Mouse (Mus musculus): ENCODE data around the gene Anxa2. TPM values are rescaled to one million over a fixed set of nuclear protein-coding genes. Genes with fewer than 3 reads are reported as not detected.

Gene Anxa2
- total and polyA plus RNA-seq, 3 experiments: 0.13 to 0.26 TPM; not detected in 1

GRCm38 (mm10) chr9:69458982-69459381 lies 5.6 kb downstream of the Anxa2 start:
- Histone ChIP-seq H3K4me3 (replicated peaks in 1 of 3; ENCODE audit: low read depth in 2 of 3, low read length in 2 of 3, poor library complexity in 1 of 3) (no peak overlapping the region), H3K27me3 (replicated peaks) (no peaks in the 10 kb centered on the region), H3K36me3 (replicated peaks in 1 of 2; ENCODE audit: control insufficient read depth in 1 of 2, insufficient read depth in 1 of 2, low read length in 1 of 2) (no peaks in the 10 kb centered on the region), H3K9ac (ENCODE audit: insufficient read depth, low read depth) (no peak overlapping the region), H3K4me2 (ENCODE audit: insufficient read depth, low read depth, poor library complexity, severe bottlenecking) (no peak overlapping the region), H3K4me1 (ENCODE audit: control insufficient read depth in 1 of 2, insufficient read depth in 2 of 2) (peaks cover 3 to 29% of the 10 kb centered on the region in 2 experiments; a peak in 3 of 4 replicates), H3K79me2 (replicated peaks; ENCODE audit: control insufficient read depth, extremely low read depth, insufficient read depth, poor library complexity, severe bottlenecking) (no peaks in the 10 kb centered on the region), H3K9me3 (replicated peaks; ENCODE audit: low read length) (no peaks in the 10 kb centered on the region), H3K27ac (ENCODE audit: insufficient read depth, low read depth) (no peak overlapping the region)
- in situ Hi-C loops (cut with MboI; ENCODE audit: low pct_ligation_motif_present, low pct_unique_long_range_greater_than_20kb, low sequenced_read_pairs): no loop called here
- no peak for TF ChIP-seq KAT2A (IDR thresholded peaks at IDR 0.05; ENCODE audit: insufficient replicate concordance, low read length)
- no peak for TF ChIP-seq PAX5 (IDR thresholded peaks at IDR 0.05; ENCODE audit: low read length)
- no peak for TF ChIP-seq E2F4 (IDR thresholded peaks at IDR 0.05; ENCODE audit: insufficient replicate concordance, low read depth, low read length)
- TF ChIP-seq POLR2A (IDR thresholded peaks at IDR 0.05; ENCODE audit: low read depth, low read length): no peak
- no peak for TF ChIP-seq UBTF (IDR thresholded peaks at IDR 0.05; ENCODE audit: low read depth, low read length)
- no peak for TF ChIP-seq MAZ (IDR thresholded peaks at IDR 0.05; ENCODE audit: low read depth, low read length)
- dilution Hi-C loops (cut with MboI; ENCODE audit: extremely low pct_ligation_motif_present, extremely low pct_unique_long_range_greater_than_20kb, low sequenced_read_pairs): no loop called here
- DNase-seq (ENCODE audit: extremely low read depth): no peak

DNA sequence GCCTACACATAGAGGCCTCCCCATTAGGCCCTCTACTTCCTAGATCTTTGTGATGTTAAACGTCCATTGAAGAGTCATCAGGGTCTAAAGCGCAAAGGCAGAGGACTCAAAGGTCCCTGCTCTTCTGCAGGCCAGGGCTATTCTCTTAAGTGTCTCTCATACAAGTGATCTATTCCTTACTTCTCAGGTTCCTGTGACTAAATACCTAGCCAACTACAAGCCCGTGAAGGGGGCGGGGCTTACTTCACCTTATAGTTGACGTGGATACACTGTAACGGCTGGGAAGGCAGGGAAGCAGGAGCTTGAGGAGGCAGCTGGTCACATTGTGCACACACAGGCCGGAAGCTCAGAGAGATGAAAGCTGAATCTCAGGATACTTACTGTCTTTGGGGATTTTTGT lies 6.5 kb downstream of the Anxa2 start:
- Histone ChIP-seq H3K27me3 (replicated peaks) (no peaks in the 10 kb centered on the region), H3K4me3 (replicated peaks in 1 of 3; ENCODE audit: low read depth in 2 of 3, low read length in 2 of 3, poor library complexity in 1 of 3) (no peak overlapping the region), H3K4me2 (ENCODE audit: insufficient read depth, low read depth, poor library complexity, severe bottlenecking) (no peak overlapping the region), H3K36me3 (replicated peaks in 1 of 2; ENCODE audit: control insufficient read depth in 1 of 2, insufficient read depth in 1 of 2, low read length in 1 of 2) (no peaks in the 10 kb centered on the region), H3K79me2 (replicated peaks; ENCODE audit: control insufficient read depth, extremely low read depth, insufficient read depth, poor library complexity, severe bottlenecking) (no peaks in the 10 kb centered on the region), H3K9ac (ENCODE audit: insufficient read depth, low read depth) (no peak overlapping the region), H3K27ac (ENCODE audit: insufficient read depth, low read depth) (no peak overlapping the region), H3K9me3 (replicated peaks; ENCODE audit: low read length) (no peaks in the 10 kb centered on the region), H3K4me1 (ENCODE audit: control insufficient read depth in 1 of 2, insufficient read depth in 2 of 2) (peaks cover 3 to 29% of the 10 kb centered on the region in 2 experiments; a peak in 3 of 4 replicates)
- dilution Hi-C loops (cut with MboI; ENCODE audit: extremely low pct_ligation_motif_present, extremely low pct_unique_long_range_greater_than_20kb, low sequenced_read_pairs) (no loop called here), in situ Hi-C loops (cut with MboI; ENCODE audit: low pct_ligation_motif_present, low pct_unique_long_range_greater_than_20kb, low sequenced_read_pairs) (no loop called here)
- DNase-seq (ENCODE audit: extremely low read depth): no peak
- no peak for TF ChIP-seq SIN3A (IDR thresholded peaks at IDR 0.05; ENCODE audit: low read length)
- TF ChIP-seq ZMIZ1 (IDR thresholded peaks at IDR 0.05; ENCODE audit: low read depth, low read length): no peak
- no peak for TF ChIP-seq SMC3 (IDR thresholded peaks at IDR 0.05; ENCODE audit: low read depth, low read length)
- no peak for TF ChIP-seq TBP (conservative IDR thresholded peaks at IDR 0.05; ENCODE audit: low read depth, low read length)

DNA sequence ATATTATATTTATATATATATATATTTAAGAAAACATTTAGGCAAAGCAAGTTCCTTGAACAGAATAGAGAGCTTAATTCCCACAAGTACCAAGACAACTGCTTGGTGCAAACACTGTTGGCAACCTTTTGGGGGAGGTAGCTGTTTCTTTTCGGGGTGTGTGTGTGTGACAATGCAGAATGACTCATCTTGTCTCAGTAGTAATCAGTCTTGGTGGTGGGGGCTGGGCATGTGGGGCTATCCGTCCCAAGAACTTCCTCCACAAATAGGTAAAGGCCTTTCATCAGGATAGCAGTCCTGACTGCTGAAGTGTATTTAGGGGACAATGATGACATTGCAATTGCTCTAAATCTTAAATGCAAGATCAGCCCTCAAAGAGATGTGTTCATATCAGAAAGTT lies 9.6 kb downstream of the Anxa2 start:
- Histone ChIP-seq H3K9me3 (replicated peaks; ENCODE audit: low read length) (no peaks in the 10 kb centered on the region), H3K9ac (ENCODE audit: insufficient read depth, low read depth) (no peak overlapping the region), H3K36me3 (replicated peaks in 1 of 2; ENCODE audit: control insufficient read depth in 1 of 2, insufficient read depth in 1 of 2, low read length in 1 of 2) (no peaks in the 10 kb centered on the region), H3K4me3 (replicated peaks in 1 of 3; ENCODE audit: low read depth in 2 of 3, low read length in 2 of 3, poor library complexity in 1 of 3) (no peak overlapping the region), H3K4me2 (ENCODE audit: insufficient read depth, low read depth, poor library complexity, severe bottlenecking) (no peak overlapping the region), H3K79me2 (replicated peaks; ENCODE audit: control insufficient read depth, extremely low read depth, insufficient read depth, poor library complexity, severe bottlenecking) (no peaks in the 10 kb centered on the region), H3K4me1 (ENCODE audit: control insufficient read depth in 1 of 2, insufficient read depth in 2 of 2) (peaks cover 13 to 25% of the 10 kb centered on the region in 2 experiments), H3K27me3 (replicated peaks) (no peaks in the 10 kb centered on the region), H3K27ac (ENCODE audit: insufficient read depth, low read depth) (no peak overlapping the region)
- in situ Hi-C loops (cut with MboI; ENCODE audit: low pct_ligation_motif_present, low pct_unique_long_range_greater_than_20kb, low sequenced_read_pairs) (no loop called here), dilution Hi-C loops (cut with MboI; ENCODE audit: extremely low pct_ligation_motif_present, extremely low pct_unique_long_range_greater_than_20kb, low sequenced_read_pairs) (no loop called here)
- DNase-seq (ENCODE audit: extremely low read depth): no peak
- TF ChIP-seq CTCF (conservative IDR thresholded peaks at IDR 0.05 in 1 of 2, IDR thresholded peaks at IDR 0.05 in 1 of 2; ENCODE audit: low read depth in 2 of 2, low read length in 2 of 2): no peak
- TF ChIP-seq RCOR1 (conservative IDR thresholded peaks at IDR 0.05; ENCODE audit: low read depth, low read length): no peak
- TF ChIP-seq BHLHE40 (IDR thresholded peaks at IDR 0.05; ENCODE audit: low read depth, low read length): no peak
- TF ChIP-seq CHD1 (IDR thresholded peaks at IDR 0.05; ENCODE audit: low read depth, low read length): no peak
- TF ChIP-seq PAX5 (IDR thresholded peaks at IDR 0.05; ENCODE audit: low read length): no peak
- no peak for TF ChIP-seq GABPA (IDR thresholded peaks at IDR 0.05; ENCODE audit: insufficient replicate concordance, low read depth, low read length)
- TF ChIP-seq HCFC1 (IDR thresholded peaks at IDR 0.05; ENCODE audit: low read depth, low read length): no peak

Data from CH12.LX (cell line).